Mouse (Mus musculus) CH12.LX (cell line): ENCODE measurements around the gene Caskin1. TPM values are rescaled to one million over a fixed set of nuclear protein-coding genes. Genes with fewer than 3 reads are reported as not detected.

Experiments
- DNase-seq: peaks from one replicate; pipeline ENCODE4 v3.0.0-alpha.2; 2013; ENCODE audit errors: extremely low read depth
- H3K27ac ChIP-seq: 2 replicates; pipeline ENCODE4 v1.5.1; 2012; ENCODE audit warnings: low read depth, mild to moderate bottlenecking, control low read depth, moderate library complexity; ENCODE audit not compliant: insufficient read depth
- H3K27me3 ChIP-seq: replicated peaks from 2 replicates; pipeline ENCODE3; 2012; ENCODE audit warnings: inconsistent platforms
- H3K36me3 ChIP-seq, 2 experiments: replicated peaks in 1 of 2; 2 replicates each; pipeline versions ENCODE3 to v1.6.1; 2012; ENCODE audit warnings: inconsistent platforms in 1 of 2, low read length in 1 of 2, mild to moderate bottlenecking in 1 of 2, mixed read lengths in 1 of 2, moderate library complexity in 1 of 2; ENCODE audit not compliant: control insufficient read depth in 1 of 2, insufficient read depth in 1 of 2
- H3K4me1 ChIP-seq, 2 experiments: 2 replicates each; pipeline ENCODE4 v1.6.1; 2012; ENCODE audit warnings: inconsistent platforms in 1 of 2, moderate library complexity in 1 of 2; ENCODE audit not compliant: insufficient read depth in 2 of 2, control insufficient read depth in 1 of 2
- H3K4me2 ChIP-seq: 2 replicates; pipeline ENCODE4 v1.6.1; 2012; ENCODE audit warnings: low read depth, mild to moderate bottlenecking, control low read depth; ENCODE audit not compliant: poor library complexity, insufficient read depth, severe bottlenecking
- H3K4me3 ChIP-seq, 3 experiments: fragments of 150-350 bp in 1 of 3; sonication (generic) in 1 of 3; replicated peaks in 1 of 3; 2 replicates each; pipeline versions ENCODE3 to v1.5.1; 2011 to 2012; ENCODE audit warnings: low read depth in 2 of 3, low read length in 2 of 3, mild to moderate bottlenecking in 2 of 3, moderate library complexity in 2 of 3, control low read depth in 1 of 3, improper control_type of control experiment in 1 of 3, inconsistent platforms in 1 of 3, mixed read lengths in 1 of 3; ENCODE audit not compliant: poor library complexity in 1 of 3
- H3K79me2 ChIP-seq: replicated peaks from 2 replicates; pipeline ENCODE4 v1.6.1; 2012; ENCODE audit warnings: mild to moderate bottlenecking, moderate library complexity; ENCODE audit not compliant: control insufficient read depth, poor library complexity, insufficient read depth, severe bottlenecking; ENCODE audit errors: extremely low read depth
- H3K9ac ChIP-seq: 2 replicates; pipeline ENCODE4 v1.6.1; 2012; ENCODE audit warnings: low read depth, mild to moderate bottlenecking, control low read depth, moderate library complexity; ENCODE audit not compliant: insufficient read depth
- H3K9me3 ChIP-seq: replicated peaks from 2 replicates; pipeline ENCODE3; 2012; ENCODE audit warnings: low read length, inconsistent platforms, mixed read lengths
- BHLHE40 ChIP-seq: IDR thresholded peaks from 2 replicates; pipeline ENCODE4 v1.6.1; 2011; ENCODE audit warnings: mild to moderate bottlenecking, low read depth, low read length, improper control_type of control experiment
- CHD1 ChIP-seq: IDR thresholded peaks from 2 replicates; pipeline ENCODE4 v1.6.1; 2012; ENCODE audit warnings: low read depth, low read length, improper control_type of control experiment, inconsistent platforms
- CTCF ChIP-seq, 2 experiments: IDR thresholded peaks in 1 of 2; conservative IDR thresholded peaks in 1 of 2; 2 replicates each; pipeline ENCODE4 v1.5.1; 2011 to 2012; ENCODE audit warnings: low read depth in 2 of 2, low read length in 2 of 2, improper control_type of control experiment in 1 of 2, inconsistent platforms in 1 of 2, mild to moderate bottlenecking in 1 of 2, moderate library complexity in 1 of 2
- E2F4 ChIP-seq: IDR thresholded peaks from 2 replicates; pipeline ENCODE4 v1.6.1; 2011; ENCODE audit warnings: low read depth, low read length, improper control_type of control experiment; ENCODE audit not compliant: insufficient replicate concordance
- ETS1 ChIP-seq: conservative IDR thresholded peaks from 2 replicates; pipeline ENCODE4 v1.6.1; 2012; ENCODE audit warnings: low read depth, mild to moderate bottlenecking, inconsistent platforms, low read length, improper control_type of control experiment, moderate library complexity
- IRF4 ChIP-seq: IDR thresholded peaks from 2 replicates; pipeline ENCODE4 v1.6.1; 2014; ENCODE audit warnings: low read depth, mild to moderate bottlenecking, inconsistent platforms, low read length, improper control_type of control experiment
- JUN ChIP-seq: IDR thresholded peaks from 2 replicates; pipeline ENCODE4 v1.6.1; 2011; ENCODE audit warnings: low read depth, mild to moderate bottlenecking, low read length, improper control_type of control experiment, moderate library complexity; ENCODE audit not compliant: insufficient read depth
- KAT2A ChIP-seq: IDR thresholded peaks from 2 replicates; pipeline ENCODE4 v1.6.1; 2012; ENCODE audit warnings: low read length, improper control_type of control experiment, inconsistent platforms; ENCODE audit not compliant: insufficient replicate concordance
- MAFK ChIP-seq: IDR thresholded peaks from 2 replicates; pipeline ENCODE4 v1.6.1; 2011; ENCODE audit warnings: low read length, improper control_type of control experiment; ENCODE audit not compliant: insufficient replicate concordance
- MAX ChIP-seq: IDR thresholded peaks from 2 replicates; pipeline ENCODE4 v1.6.1; 2011; ENCODE audit warnings: low read length, improper control_type of control experiment
- MXI1 ChIP-seq: IDR thresholded peaks from 2 replicates; pipeline ENCODE4 v1.6.1; 2011; ENCODE audit warnings: mild to moderate bottlenecking, low read depth, low read length, improper control_type of control experiment
- NRF1 ChIP-seq: IDR thresholded peaks from 2 replicates; pipeline ENCODE4 v1.6.1; 2014; ENCODE audit warnings: low read depth, mild to moderate bottlenecking, inconsistent platforms, low read length, improper control_type of control experiment, moderate library complexity
- POLR2A ChIP-seq: IDR thresholded peaks from 2 replicates; pipeline ENCODE4 v1.6.1; 2011; ENCODE audit warnings: low read depth, mild to moderate bottlenecking, improper control_type of control experiment, low read length
- RAD21 ChIP-seq: IDR thresholded peaks from 2 replicates; pipeline ENCODE4 v1.6.1; 2011; ENCODE audit warnings: low read depth, mild to moderate bottlenecking, low read length, improper control_type of control experiment, moderate library complexity
- RCOR1 ChIP-seq: conservative IDR thresholded peaks from 2 replicates; pipeline ENCODE4 v1.6.1; 2012; ENCODE audit warnings: low read depth, mild to moderate bottlenecking, inconsistent platforms, low read length, improper control_type of control experiment
- SMC3 ChIP-seq: IDR thresholded peaks from 2 replicates; pipeline ENCODE4 v1.6.1; 2011; ENCODE audit warnings: low read depth, low read length, improper control_type of control experiment
- TBP ChIP-seq: conservative IDR thresholded peaks from 2 replicates; pipeline ENCODE4 v1.6.1; 2011; ENCODE audit warnings: low read depth, low read length, improper control_type of control experiment
- TCF12 ChIP-seq: IDR thresholded peaks from 2 replicates; pipeline ENCODE4 v1.6.1; 2014; ENCODE audit warnings: low read depth, mild to moderate bottlenecking, inconsistent platforms, low read length, improper control_type of control experiment
- UBTF ChIP-seq: IDR thresholded peaks from 2 replicates; pipeline ENCODE4 v1.6.1; 2012; ENCODE audit warnings: low read depth, mild to moderate bottlenecking, inconsistent platforms, low read length, improper control_type of control experiment, moderate library complexity
- USF2 ChIP-seq: conservative IDR thresholded peaks from 2 replicates; pipeline ENCODE4 v1.6.1; 2011; ENCODE audit warnings: low read depth, low read length, improper control_type of control experiment
- ZNF384 ChIP-seq: IDR thresholded peaks from 2 replicates; pipeline ENCODE4 v1.6.1; 2012; ENCODE audit warnings: low read depth, low read length, improper control_type of control experiment, inconsistent platforms
- dilution Hi-C: fragments of 300-500 bp; cut with MboI; formaldehyde crosslinking; loops from 2 replicates; pipeline ENCODE4 v1.14.3; 2020; ENCODE audit warnings: low sequenced_read_pairs; ENCODE audit not compliant: extremely low pct_unique_long_range_greater_than_20kb, extremely low pct_ligation_motif_present
- in situ Hi-C: fragments of 300-500 bp; cut with MboI; formaldehyde crosslinking; loops from 3 replicates; pipeline ENCODE4 v1.14.3; 2019; ENCODE audit warnings: low sequenced_read_pairs, low pct_ligation_motif_present, low pct_unique_long_range_greater_than_20kb, mixed read lengths
- polyA plus RNA-seq: library from polyadenylated mRNA; unstranded; fragments of >175 nt; gene quantifications from 2 replicates; pipeline ENCODE4 v1.2.1, GENCODE M21; 2012; ENCODE audit warnings: low read depth; ENCODE audit not compliant: insufficient read length
- total RNA-seq, 2 experiments: library from RNA; depleted of rRNA; stranded (reverse); fragments of 300-350 nt in 1 of 2; fragments of >200 nt in 1 of 2; gene quantifications; 2 replicates each; pipeline ENCODE4 v1.2.3; 2012 to 2014

The Caskin1 gene
- total and polyA plus RNA-seq, 3 experiments: 0.08 to 0.71 TPM; not detected in 1

- Histone ChIP-seq H3K27me3 (no peaks in the 10 kb centered on the region), H3K4me2 (no peak overlapping the region; the same call in 1 of the 2 replicates), H3K9ac (peak overlapping the region; percentile 49; the same call in 1 of the 2 replicates), H3K4me1 (peaks cover 7 to 21% of the 10 kb centered on the region in 2 experiments; a peak in 3 of 4 replicates), H3K27ac (no peak overlapping the region), H3K4me3 (peak overlapping the region in 2 of 3 experiments; percentile 72 to 81), H3K79me2 (no peaks in the 10 kb centered on the region), H3K9me3 (no peaks in the 10 kb centered on the region), H3K36me3 (peaks cover 28 to 35% of the 10 kb centered on the region in 2 experiments)
- dilution Hi-C loops (no loop called here), in situ Hi-C loops (loop anchor here (5.0 kb wide), 1 partner anchor 53 kb away; the partner anchor contains the start of gene Rab26)
- no peak for TF ChIP-seq MAFK
- TF ChIP-seq JUN: no peak
- TF ChIP-seq E2F4: no peak
- TF ChIP-seq UBTF: no peak
- TF ChIP-seq TBP: 0 out of 2 replicates have a peak, but pooled peaks have one; percentile 4
- no peak for DNase-seq
These were observed 9.0 kb upstream of the Caskin1 start for GRCm38 (mm10) chr17:24479431-24479830.

- Histone ChIP-seq H3K27ac (no peak overlapping the region), H3K9me3 (no peaks in the 10 kb centered on the region), H3K4me2 (no peak overlapping the region), H3K4me3 (no peak overlapping the region), H3K36me3 (peaks cover 20 to 26% of the 10 kb centered on the region in 2 experiments), H3K9ac (no peak overlapping the region), H3K4me1 (peaks cover 9 to 23% of the 10 kb centered on the region in 2 experiments; a peak in 3 of 4 replicates), H3K27me3 (peaks cover 3% of the 10 kb centered on the region), H3K79me2 (no peaks in the 10 kb centered on the region)
- dilution Hi-C loops: no loop called here
- in situ Hi-C loops: no loop called here
- peak; percentile 43 for DNase-seq
- TF ChIP-seq POLR2A (no peak), RAD21 (peak; percentile 39), ZNF384 (no peak), USF2 (no peak), RCOR1 (no peak), CTCF (conservative IDR thresholded peaks at IDR 0.05 in 1 of 2, IDR thresholded peaks at IDR 0.05 in 1 of 2; ENCODE audit: low read depth in 2 of 2, low read length in 2 of 2) (peak in 1 of 2 experiments; percentile 60; a peak in 2 of 4 replicates), IRF4 (no peak), ETS1 (no peak), TCF12 (no peak), JUN (no peak), BHLHE40 (no peak), MAX (no peak), KAT2A (no peak), NRF1 (no peak), CHD1 (no peak), MXI1 (no peak), SMC3 (peak; percentile 27), E2F4 (no peak)
These were observed 8.1 kb upstream of the Caskin1 start for GRCm38 (mm10) chr17:24480201-24480826.
